Mouse (Mus musculus): ENCODE data around the gene Sh3bp5. TPM values are rescaled to one million over a fixed set of nuclear protein-coding genes. Genes with fewer than 3 reads are reported as not detected.
A peak's percentile ranks its signal among the peaks of the same experiment; 100 is the strongest.

Gene Sh3bp5
- polyA plus RNA-seq, 1 experiment = 10.7 TPM

DNA sequence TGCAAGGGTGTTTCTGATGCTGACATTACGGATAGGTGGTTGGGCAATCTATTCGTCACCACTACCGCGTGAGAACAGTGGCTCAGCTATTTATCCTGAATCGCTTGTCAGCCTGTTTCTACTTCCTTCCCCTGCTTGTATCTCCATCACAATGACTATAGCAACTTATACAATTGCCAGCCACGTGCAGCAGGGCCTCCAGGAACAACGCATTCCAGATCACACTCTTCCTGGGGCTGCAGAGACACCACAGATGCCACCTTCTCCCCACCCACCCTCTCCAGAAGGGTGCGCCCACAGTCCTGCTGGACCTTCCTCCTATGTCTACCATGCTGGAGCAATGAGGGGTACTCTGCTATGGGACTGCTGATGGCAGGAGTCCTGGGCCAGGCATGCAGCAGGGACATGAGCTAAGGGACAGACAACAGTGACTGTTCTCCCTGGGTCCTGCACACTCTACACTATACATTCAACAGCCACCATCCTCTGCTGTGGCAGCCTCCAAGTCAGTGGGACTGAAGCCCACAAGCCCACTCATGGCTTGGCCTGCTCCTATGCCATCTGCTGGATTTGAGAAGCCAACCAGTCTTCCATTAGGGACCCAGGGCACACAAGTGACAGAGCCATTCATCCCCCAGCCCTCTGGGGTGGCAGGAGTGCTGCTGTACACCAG is 42.9 kb downstream of the Sh3bp5 start:
- H3K4me1 ChIP-seq (replicated peaks; ENCODE audit: control insufficient read depth, insufficient read depth, low read length) = peaks cover 14% of the 10 kb centered on the region
- no peaks in the 10 kb centered on the region for H3K27me3 ChIP-seq (ENCODE audit: control insufficient read depth, insufficient read depth, low read length)
- no peaks in the 10 kb centered on the region for H3K36me3 ChIP-seq (ENCODE audit: control insufficient read depth, insufficient read depth, low read length)
- no peak overlapping the region for H3K27ac ChIP-seq (ENCODE audit: control insufficient read depth, insufficient read depth, low read length)
- TF ChIP-seq POLR2A (IDR thresholded peaks at IDR 0.05; ENCODE audit: control insufficient read depth, extremely low read depth, insufficient read depth, low read length, poor library complexity) = no peak
- TF ChIP-seq CTCF (IDR thresholded peaks at IDR 0.05; ENCODE audit: borderline replicate concordance, control insufficient read depth, extremely low read depth, insufficient read depth, low read length, poor library complexity) = no peak
- WGBS = 77% methylated on average over 8 of the region's 8 CpGs
- no peak overlapping the region for H3K4me3 ChIP-seq (ENCODE audit: control insufficient read depth, insufficient read depth, low read length)
- no peak for DNase-seq

DNA sequence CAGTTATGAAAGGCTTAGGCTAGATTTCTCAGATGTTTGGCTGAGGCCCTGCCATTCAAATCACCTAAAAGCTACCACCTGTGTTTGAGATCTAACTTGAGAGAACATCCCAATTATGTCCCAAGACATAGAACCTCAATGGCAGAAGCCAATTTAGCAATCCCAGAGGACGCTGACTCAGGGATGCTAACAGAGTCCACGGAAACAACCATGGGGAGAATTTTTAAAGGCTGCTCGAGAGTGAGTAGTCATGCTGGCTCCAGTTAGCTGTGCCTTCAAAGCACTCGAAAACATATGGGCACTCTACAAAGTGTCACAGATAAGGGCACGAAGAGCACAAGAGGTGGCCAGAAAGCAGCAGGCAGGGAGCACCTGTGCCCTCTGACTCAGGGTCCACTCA is 43.6 kb downstream of the Sh3bp5 start:
- Histone ChIP-seq H3K4me3 (ENCODE audit: control insufficient read depth, insufficient read depth, low read length) (no peak overlapping the region), H3K27me3 (ENCODE audit: control insufficient read depth, insufficient read depth, low read length) (no peaks in the 10 kb centered on the region), H3K4me1 (replicated peaks; ENCODE audit: control insufficient read depth, insufficient read depth, low read length) (peaks cover 16% of the 10 kb centered on the region), H3K27ac (ENCODE audit: control insufficient read depth, insufficient read depth, low read length) (no peak overlapping the region), H3K36me3 (ENCODE audit: control insufficient read depth, insufficient read depth, low read length) (no peaks in the 10 kb centered on the region)
- 93% methylated on average over 5 of the region's 5 CpGs for WGBS
- no peak for DNase-seq
- no peak for TF ChIP-seq POLR2A (IDR thresholded peaks at IDR 0.05; ENCODE audit: control insufficient read depth, extremely low read depth, insufficient read depth, low read length, poor library complexity)

DNA sequence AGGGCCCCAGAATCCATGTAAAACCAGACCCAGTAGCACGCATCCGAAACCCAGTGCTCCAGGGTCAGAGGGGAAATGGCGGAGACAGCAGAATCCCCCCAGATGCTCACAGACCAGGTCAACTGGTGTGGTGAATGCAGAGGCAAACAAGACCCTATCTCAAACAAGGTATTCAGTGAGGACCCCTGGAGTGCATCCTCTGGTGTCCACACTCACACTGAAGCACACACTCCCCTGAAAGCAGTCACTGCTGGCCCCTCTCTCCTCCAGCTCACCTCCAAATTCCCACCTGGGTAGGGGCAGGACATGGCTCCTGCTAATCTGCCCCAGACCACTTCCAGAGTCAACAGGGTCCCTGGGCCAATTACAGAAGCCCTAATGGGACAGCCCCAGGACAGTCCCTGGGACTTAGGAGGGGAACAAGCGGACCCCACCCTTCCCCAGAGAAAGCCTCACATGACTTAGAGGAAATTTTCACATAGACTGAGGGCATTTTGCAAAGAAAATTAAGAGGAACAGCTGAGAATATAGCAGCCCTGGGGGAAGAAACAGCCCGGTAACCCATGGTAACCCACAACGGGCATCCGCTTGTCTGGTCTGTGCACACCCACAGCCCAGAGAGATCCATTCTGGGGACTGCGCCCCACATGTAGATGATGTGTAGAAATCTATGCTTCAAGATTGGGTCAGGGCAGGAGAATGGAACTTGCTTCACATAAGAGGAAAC is 46.3 kb downstream of the Sh3bp5 start:
- no peak for DNase-seq
- TF ChIP-seq CTCF (IDR thresholded peaks at IDR 0.05; ENCODE audit: borderline replicate concordance, control insufficient read depth, extremely low read depth, insufficient read depth, low read length, poor library complexity) (no peak), POLR2A (IDR thresholded peaks at IDR 0.05; ENCODE audit: control insufficient read depth, extremely low read depth, insufficient read depth, low read length, poor library complexity) (no peak)
- Histone ChIP-seq H3K36me3 (ENCODE audit: control insufficient read depth, insufficient read depth, low read length) (no peaks in the 10 kb centered on the region), H3K4me3 (ENCODE audit: control insufficient read depth, insufficient read depth, low read length) (no peak overlapping the region), H3K27ac (ENCODE audit: control insufficient read depth, insufficient read depth, low read length) (no peak overlapping the region), H3K27me3 (ENCODE audit: control insufficient read depth, insufficient read depth, low read length) (no peaks in the 10 kb centered on the region), H3K4me1 (replicated peaks; ENCODE audit: control insufficient read depth, insufficient read depth, low read length) (peaks cover 19% of the 10 kb centered on the region)
- 64% methylated on average over 8 of the region's 8 CpGs for WGBS

DNA sequence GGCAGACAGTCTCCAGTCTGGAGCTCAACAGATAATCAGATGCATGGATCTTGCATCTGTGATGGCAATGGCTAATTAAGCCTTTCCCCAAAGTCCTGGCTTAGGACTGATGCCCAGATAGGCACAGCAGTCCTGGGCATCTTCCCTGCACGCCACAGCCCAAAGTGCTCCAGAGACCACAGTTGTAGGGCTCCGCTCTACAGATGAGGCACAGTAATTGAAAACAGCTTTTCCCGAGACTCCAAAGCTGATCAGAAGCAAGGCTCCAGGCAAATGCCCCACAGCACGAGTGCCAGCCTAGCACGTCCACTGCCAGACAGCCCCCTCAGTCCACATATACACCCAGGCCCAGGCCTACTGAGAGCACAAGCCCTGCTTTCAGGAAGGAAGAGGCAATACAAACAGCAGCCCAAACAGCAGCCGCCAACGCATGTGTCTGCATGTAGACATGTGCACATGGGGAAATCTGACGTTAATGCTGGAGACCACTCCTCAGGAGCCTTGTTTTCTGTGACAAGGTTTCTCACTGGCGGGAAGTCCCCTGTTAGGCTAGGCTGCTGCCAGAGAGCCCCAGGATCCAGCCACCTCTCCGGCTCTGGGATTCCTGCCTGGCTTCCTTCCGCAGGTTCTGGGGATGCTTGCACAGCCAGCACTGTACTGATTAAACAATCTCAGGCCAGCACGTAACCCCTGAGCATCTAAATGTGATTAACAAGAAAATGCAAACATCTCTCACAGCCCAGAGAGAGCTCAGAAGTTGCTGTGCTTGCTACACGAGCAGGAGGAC is 47.6 kb downstream of the Sh3bp5 start:
- 89% methylated on average over 13 of the region's 13 CpGs for WGBS
- Histone ChIP-seq H3K4me3 (ENCODE audit: control insufficient read depth, insufficient read depth, low read length) (no peak overlapping the region), H3K27ac (ENCODE audit: control insufficient read depth, insufficient read depth, low read length) (no peak overlapping the region), H3K27me3 (ENCODE audit: control insufficient read depth, insufficient read depth, low read length) (no peaks in the 10 kb centered on the region), H3K4me1 (replicated peaks; ENCODE audit: control insufficient read depth, insufficient read depth, low read length) (peaks cover 19% of the 10 kb centered on the region), H3K36me3 (ENCODE audit: control insufficient read depth, insufficient read depth, low read length) (no peaks in the 10 kb centered on the region)
- TF ChIP-seq POLR2A (IDR thresholded peaks at IDR 0.05; ENCODE audit: control insufficient read depth, extremely low read depth, insufficient read depth, low read length, poor library complexity) (no peak), CTCF (IDR thresholded peaks at IDR 0.05; ENCODE audit: borderline replicate concordance, control insufficient read depth, extremely low read depth, insufficient read depth, low read length, poor library complexity) (no peak)
- no peak for DNase-seq

DNA sequence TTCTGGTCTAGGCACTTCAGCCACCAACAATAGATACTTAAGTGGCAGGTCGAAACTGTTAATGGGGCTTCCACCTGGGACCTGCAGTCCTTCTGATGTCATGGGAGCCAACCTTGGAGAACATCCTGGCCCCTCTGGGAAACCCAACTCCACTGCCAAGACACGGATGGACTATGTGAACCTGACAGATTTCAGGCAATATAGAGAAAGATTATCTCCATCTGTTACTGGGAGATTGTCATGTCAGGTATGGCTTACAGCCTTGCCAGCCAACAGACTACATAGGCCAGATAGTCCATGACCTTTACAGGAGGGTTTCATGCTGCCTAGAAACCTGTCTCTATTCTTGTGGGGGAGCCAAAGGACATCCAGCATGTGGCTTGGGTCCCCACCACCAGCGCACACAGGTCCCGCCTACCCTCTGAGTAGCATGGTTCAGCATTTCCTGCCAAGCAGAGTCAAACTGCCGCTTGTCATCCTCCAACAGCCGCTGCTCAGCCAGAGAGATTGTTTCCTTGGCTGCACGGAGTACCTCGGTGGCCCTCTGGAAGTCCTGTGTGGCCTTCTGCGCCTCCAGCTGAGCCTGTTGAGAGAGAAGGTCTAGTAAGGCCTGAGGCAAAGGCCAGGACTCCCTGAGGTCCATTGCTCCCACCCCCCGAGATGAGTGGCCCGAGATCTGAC is 48.4 kb downstream of the Sh3bp5 start:
- peaks cover 19% of the 10 kb centered on the region for H3K4me1 ChIP-seq (replicated peaks; ENCODE audit: control insufficient read depth, insufficient read depth, low read length)
- WGBS = 36% methylated on average over 11 of the region's 11 CpGs
- peak; percentile 50 for DNase-seq
- H3K27me3 ChIP-seq (ENCODE audit: control insufficient read depth, insufficient read depth, low read length) = no peaks in the 10 kb centered on the region
- H3K36me3 ChIP-seq (ENCODE audit: control insufficient read depth, insufficient read depth, low read length) = no peaks in the 10 kb centered on the region
- no peak overlapping the region for H3K27ac ChIP-seq (ENCODE audit: control insufficient read depth, insufficient read depth, low read length)
- no peak overlapping the region for H3K4me3 ChIP-seq (ENCODE audit: control insufficient read depth, insufficient read depth, low read length)
- TF ChIP-seq CTCF (IDR thresholded peaks at IDR 0.05; ENCODE audit: borderline replicate concordance, control insufficient read depth, extremely low read depth, insufficient read depth, low read length, poor library complexity) (no peak), POLR2A (IDR thresholded peaks at IDR 0.05; ENCODE audit: control insufficient read depth, extremely low read depth, insufficient read depth, low read length, poor library complexity) (no peak)

All from thymus, adult 2 months (tissue).